Mouse (Mus musculus): ENCODE measurements around the gene Ss18l2. TPM values are rescaled to one million over a fixed set of nuclear protein-coding genes. Genes with fewer than 3 reads are reported as not detected.

Gene Ss18l2
- polyA plus RNA-seq, 1 experiment from 2014 or later: 128 TPM

DNA sequence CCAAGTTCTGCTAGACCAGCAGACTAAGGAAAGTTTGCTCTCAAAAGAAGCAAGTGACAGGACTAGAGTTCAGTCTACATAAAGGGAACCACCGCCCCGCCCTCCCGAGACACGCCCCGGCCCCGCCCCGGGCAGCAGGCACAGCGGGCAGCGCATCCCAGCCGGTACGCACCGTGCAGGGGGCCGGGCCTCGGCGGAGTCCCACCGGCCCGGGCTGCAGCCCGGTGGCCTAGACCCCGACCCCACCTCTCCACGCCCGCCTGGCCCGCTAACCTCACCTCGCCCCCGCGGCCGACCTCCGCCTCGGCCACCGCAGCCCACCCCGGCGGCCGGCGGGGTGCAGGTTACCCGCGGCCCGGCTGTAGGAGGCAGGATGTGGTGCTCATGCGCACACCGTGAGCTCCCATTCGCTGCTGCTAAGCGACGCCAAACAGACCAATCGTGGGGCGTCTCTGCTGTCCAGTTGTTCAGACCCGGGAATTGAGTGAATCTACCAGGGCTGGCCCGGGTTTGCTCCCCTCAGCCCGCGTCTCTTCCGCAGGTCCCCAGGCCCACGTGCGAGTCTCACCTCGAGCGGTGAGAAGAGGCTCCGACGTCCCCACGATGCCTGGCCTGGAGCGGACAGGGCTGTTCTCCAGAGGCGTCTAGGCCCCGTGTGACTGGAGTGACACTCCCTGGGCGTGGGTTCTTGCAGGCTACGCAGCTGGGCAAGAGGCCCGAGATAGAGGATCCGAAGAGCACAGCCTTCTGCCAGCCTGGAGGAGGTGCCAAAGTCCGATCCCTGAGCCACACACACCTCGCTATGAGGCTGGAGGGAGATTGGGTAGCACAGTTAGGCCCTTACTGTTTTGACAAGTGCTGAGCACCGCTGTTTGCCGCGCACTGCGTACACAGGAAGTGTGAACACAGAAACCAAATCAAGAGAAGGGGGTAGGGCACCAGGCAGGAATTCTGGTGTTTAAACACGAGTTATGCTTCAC, 5.2 kb upstream of the Ss18l2 start, which contains the start of gene Sec22c:
Gene Sec22c, minus strand, starts transcription at position 845 of the 980 bp plus-strand sequence.
- under 1% methylated on average over 58 of the region's 69 CpGs for WGBS
- peaks cover 2% of the 10 kb centered on the region; the same call in 1 of the 2 replicates for H3K27me3 ChIP-seq
- no peaks in the 10 kb centered on the region for H3K9me3 ChIP-seq
- ATAC-seq (ENCODE audit: low FRiP score, low read depth): peak; percentile 98
- H3K4me3 ChIP-seq: peak within 1 kb of the TSS; percentile 82
- H3K4me1 ChIP-seq: peaks cover 24% of the 10 kb centered on the region
- peak within 1 kb of the TSS; percentile 80 for H3K9ac ChIP-seq
- H3K36me3 ChIP-seq: no peaks in the 10 kb centered on the region
- peak within 1 kb of the TSS; percentile 93 for H3K4me2 ChIP-seq (replicated peaks)
- H3K27ac ChIP-seq: peak within 1 kb of the TSS; percentile 52; the same call in 1 of the 2 replicates

DNA sequence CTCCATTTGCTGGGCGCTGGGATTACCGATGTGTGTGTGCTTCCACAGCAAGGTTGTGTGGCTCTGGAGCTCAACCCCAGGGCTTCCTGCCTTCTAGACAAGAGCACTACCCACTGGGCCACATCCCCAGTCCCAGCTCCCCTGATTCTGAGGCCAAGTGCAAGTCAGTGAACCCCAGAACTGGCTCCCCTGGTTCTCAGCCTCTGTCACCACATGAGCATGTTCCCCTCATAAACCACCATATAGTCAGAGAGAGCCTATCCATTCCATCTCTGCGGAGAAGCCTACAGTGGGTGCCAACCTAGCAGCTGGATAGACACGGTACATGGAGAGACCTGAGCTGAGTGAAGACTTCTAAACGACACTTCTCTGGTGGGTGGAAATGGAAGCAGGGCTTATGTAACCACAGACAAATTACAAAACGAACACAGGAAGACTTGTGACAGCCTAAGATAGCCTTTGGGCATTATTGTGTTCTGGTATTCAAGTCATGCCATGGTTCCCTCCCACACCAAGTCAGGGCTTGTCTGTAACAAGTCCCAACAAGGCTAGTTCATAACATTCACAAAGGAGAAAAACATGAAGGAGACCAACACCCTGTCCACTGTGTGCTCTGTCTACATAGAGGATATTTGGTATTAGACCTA, 4.0 kb upstream of the Ss18l2 start:
- WGBS: 78% methylated on average over 6 of the region's 6 CpGs
- Histone ChIP-seq H3K36me3 (no peaks in the 10 kb centered on the region), H3K27me3 (peaks cover 2% of the 10 kb centered on the region; the same call in 1 of the 2 replicates), H3K9me3 (no peaks in the 10 kb centered on the region), H3K9ac (no peak overlapping the region), H3K4me3 (no peak overlapping the region), H3K27ac (no peak overlapping the region), H3K4me2 (replicated peaks) (peak overlapping the region; percentile 93; the same call in 1 of the 2 replicates), H3K4me1 (peaks cover 29% of the 10 kb centered on the region)
- ATAC-seq (ENCODE audit: low FRiP score, low read depth): no peak

DNA sequence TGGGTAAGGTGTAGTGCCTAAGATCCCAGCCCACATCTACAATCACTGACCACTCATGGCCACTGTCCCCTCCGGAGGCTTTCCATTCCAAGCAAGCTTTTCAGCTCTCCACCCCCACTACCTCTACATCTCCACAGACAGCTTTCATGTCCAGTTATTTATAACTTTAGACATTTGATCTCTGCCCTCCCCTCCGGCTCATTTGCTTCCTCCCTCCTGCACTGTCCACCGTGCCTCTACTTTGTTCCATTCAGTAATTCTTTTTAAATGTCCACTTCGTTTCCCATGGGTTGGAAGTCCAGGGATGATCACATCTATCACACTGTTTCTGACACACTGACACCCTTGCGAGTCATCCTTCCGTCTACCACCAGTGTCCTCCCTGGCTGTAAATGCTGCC, 2.3 kb upstream of the Ss18l2 start:
- H3K9me3 ChIP-seq: no peaks in the 10 kb centered on the region
- H3K27me3 ChIP-seq: peaks cover 2% of the 10 kb centered on the region; the same call in 1 of the 2 replicates
- no peak overlapping the region for H3K4me2 ChIP-seq (replicated peaks)
- no peak overlapping the region for H3K27ac ChIP-seq
- H3K4me3 ChIP-seq: no peak overlapping the region
- ATAC-seq (ENCODE audit: low FRiP score, low read depth): no peak
- peaks cover 6% of the 10 kb centered on the region for H3K36me3 ChIP-seq
- 49% methylated on average over 6 of the region's 6 CpGs for WGBS
- peaks cover 39% of the 10 kb centered on the region for H3K4me1 ChIP-seq
- H3K9ac ChIP-seq: no peak overlapping the region

DNA sequence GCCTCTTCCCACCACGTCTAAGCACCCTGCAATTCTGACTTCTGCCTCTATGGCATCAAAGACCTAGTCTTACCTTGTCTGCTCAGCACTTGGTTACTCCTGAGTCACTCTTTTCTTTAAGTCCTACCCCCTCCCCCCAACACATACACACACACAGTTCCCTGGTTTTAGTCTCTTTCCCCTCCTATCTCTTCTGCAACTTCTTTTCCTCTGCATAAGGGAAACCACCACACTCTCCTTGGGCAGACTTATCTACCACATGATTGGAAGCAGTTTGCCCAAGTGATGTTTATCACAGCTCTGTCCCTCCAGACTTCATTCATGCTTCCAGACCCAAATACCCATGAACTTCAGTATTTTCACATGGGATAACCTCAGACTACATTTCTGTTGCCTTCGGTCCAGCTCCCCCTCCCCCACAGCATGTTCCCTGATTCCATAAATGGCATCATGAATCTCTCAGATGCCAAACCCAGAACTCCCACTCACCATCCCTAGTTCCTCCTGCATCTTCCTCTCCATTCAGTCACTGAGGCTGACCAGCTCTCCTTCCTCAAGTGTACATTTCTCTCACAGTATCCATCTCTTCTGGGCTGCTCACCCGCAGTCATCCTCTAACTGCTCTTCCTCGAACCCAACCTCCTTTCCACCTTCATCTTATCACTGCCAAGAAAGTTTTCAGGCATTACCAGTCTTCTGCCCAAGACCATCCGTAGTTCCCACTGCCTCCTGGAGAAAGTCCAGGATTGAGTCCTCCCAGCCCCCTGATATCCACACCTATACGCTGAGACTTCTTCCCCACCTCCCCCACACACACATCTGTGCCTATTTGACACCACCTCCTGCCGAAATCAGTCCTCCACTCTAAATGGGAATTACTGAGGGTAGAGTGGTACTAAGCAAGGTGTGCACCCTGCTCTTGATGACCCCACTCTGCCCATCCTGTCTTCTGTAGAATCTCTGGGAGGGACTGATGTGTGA, 1.3 kb upstream of the Ss18l2 start:
- no peak for ATAC-seq (ENCODE audit: low FRiP score, low read depth)
- H3K9me3 ChIP-seq: no peaks in the 10 kb centered on the region
- H3K4me2 ChIP-seq (replicated peaks): no peak overlapping the region
- WGBS: 67% methylated on average over 7 of the region's 7 CpGs
- H3K4me1 ChIP-seq: peaks cover 34% of the 10 kb centered on the region
- H3K4me3 ChIP-seq: no peak overlapping the region
- peaks cover 16% of the 10 kb centered on the region for H3K36me3 ChIP-seq
- no peak overlapping the region for H3K9ac ChIP-seq
- no peak overlapping the region for H3K27ac ChIP-seq
- H3K27me3 ChIP-seq: peaks cover 2% of the 10 kb centered on the region; the same call in 1 of the 2 replicates

DNA sequence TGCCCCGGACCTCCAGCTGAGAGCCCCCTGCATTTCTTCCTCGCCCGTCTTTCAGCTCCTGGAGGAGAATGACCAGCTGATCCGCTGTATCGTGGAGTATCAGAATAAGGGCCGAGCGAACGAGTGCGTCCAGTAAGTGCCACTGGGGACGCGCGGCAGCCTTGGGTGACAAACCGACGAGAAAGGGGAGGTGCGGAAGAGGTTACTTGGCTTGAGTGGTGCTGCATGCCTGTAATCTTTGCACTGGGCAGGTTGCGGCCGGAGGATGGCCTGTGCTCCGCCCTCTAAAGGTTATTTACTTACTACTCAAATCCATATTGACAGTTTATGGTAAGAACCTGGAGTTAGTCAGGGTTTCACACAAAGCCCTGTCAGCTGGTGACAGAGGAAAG, 451 bp downstream of the Ss18l2 start:
- peak; percentile 9; the same call in 1 of the 2 replicates for ATAC-seq (ENCODE audit: low FRiP score, low read depth)

DNA sequence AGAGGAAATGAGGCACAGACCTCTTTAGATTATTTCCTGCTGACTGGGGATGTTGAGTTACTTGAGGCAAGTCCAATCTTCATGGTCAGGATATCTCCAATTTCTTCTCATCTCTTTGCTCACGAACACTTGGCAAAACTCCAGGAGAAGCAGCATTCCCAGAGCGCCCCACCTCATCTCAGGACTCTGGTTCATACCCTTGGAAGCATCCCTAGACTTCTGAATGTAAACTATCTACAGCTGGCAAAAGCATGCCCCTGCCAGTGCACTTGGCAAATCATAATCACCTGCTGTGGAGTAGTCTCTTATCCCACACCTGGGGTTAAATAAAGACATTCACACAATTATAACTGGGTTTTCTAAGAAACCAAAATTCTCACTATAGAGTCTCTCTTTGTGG, 6.9 kb downstream of the Ss18l2 start:
- H3K4me2 ChIP-seq (replicated peaks): no peak overlapping the region
- H3K4me1 ChIP-seq: peaks cover 15% of the 10 kb centered on the region
- H3K36me3 ChIP-seq: peaks cover 17% of the 10 kb centered on the region
- WGBS: 77% methylated on average over 2 of the region's 2 CpGs
- H3K4me3 ChIP-seq: no peak overlapping the region
- no peak overlapping the region for H3K9ac ChIP-seq
- H3K27ac ChIP-seq: no peak overlapping the region
- no peak for ATAC-seq (ENCODE audit: low FRiP score, low read depth)
- H3K9me3 ChIP-seq: no peaks in the 10 kb centered on the region
- no peaks in the 10 kb centered on the region for H3K27me3 ChIP-seq

More for the DNA sequence above, 451 bp downstream of the Ss18l2 start:
- 0% methylated on average over 18 of the region's 18 CpGs for WGBS
- H3K4me1 ChIP-seq: peaks cover 21% of the 10 kb centered on the region
- H3K27me3 ChIP-seq: peaks cover 2% of the 10 kb centered on the region; the same call in 1 of the 2 replicates
- H3K27ac ChIP-seq: peak overlapping the region; percentile 80
- no peaks in the 10 kb centered on the region for H3K9me3 ChIP-seq
- H3K36me3 ChIP-seq: peaks cover 17% of the 10 kb centered on the region
- H3K4me3 ChIP-seq: peak overlapping the region; percentile 78
- peak overlapping the region; percentile 89 for H3K4me2 ChIP-seq (replicated peaks)
- H3K9ac ChIP-seq: peak overlapping the region; percentile 95

DNA sequence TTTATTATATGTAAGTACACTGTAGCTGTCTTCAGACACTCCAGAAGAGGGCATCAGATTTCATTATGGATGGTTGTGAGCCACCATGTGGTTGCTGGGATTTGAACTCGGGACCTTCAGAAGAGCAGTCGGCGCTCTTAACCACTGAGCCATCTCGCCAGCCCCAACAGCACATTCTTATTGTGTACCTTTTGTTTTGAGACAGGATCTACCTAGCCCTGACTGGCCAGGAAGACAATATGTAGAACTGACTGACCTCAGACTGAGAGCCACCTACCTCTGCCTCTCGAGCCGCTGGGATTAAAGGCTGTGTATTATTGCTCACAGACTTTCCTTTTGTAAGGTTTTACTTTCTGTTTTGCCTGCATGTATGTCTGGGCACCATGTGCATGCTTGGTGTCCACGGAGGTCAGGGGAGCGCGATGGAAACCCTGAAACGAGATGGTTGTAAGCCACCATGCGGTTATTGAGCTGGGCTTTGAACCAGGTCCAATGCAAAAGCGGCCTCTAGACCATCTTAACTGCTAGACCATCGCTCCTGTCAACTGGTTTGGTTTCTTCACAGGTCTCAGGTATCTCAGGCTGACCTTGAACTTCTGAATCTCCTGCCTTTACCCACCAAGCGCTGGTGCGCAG, 8.1 kb downstream of the Ss18l2 start:
- H3K4me3 ChIP-seq: peak overlapping the region; percentile 88
- no peaks in the 10 kb centered on the region for H3K27me3 ChIP-seq
- ATAC-seq (ENCODE audit: low FRiP score, low read depth): no peak
- 71% methylated on average over 15 of the region's 15 CpGs for WGBS
- H3K4me1 ChIP-seq: peaks cover 15% of the 10 kb centered on the region
- peak overlapping the region; percentile 94 for H3K27ac ChIP-seq
- peak overlapping the region; percentile 73 for H3K9ac ChIP-seq
- H3K9me3 ChIP-seq: no peaks in the 10 kb centered on the region
- peak overlapping the region; percentile 70 for H3K4me2 ChIP-seq (replicated peaks)
- H3K36me3 ChIP-seq: peaks cover 7% of the 10 kb centered on the region

DNA sequence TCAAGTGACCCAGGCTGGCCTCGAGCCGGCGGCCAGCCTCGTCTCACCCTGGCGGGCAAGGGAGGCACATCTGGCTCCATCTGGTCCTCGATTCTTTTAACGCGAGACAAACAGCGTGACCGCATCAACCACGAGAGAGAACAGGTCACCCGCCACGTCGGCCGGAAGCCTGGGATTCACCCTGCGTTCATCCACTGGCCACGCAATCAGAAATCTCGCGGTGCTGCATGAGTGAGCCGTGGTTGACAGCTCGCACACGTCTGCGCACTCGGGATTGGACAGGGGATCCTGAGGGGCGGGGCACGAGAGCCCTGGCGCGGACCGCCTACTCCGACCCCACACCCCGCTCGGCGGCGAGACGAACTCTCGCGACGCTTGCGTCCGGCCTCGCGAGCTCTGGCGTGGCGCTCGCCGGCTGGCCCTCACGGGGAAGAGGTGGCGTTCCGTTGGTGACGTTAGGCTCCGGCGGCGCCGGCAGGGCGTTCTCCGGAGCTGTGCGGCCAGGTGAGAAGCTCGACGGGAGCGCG, 8.7 kb downstream of the Ss18l2 start, which contains the start of gene Nktr:
Gene Nktr, plus strand, starts transcription at position 378 of the 527 bp plus-strand sequence.
- Histone ChIP-seq H3K9ac (peak within 1 kb of the TSS; percentile 94), H3K4me2 (replicated peaks) (peak within 1 kb of the TSS; percentile 86), H3K4me3 (peak within 1 kb of the TSS; percentile 88), H3K27ac (peak within 1 kb of the TSS; percentile 94), H3K27me3 (no peaks in the 10 kb centered on the region), H3K4me1 (peaks cover 16% of the 10 kb centered on the region), H3K36me3 (peaks cover under 1% of the 10 kb centered on the region; the same call in 1 of the 2 replicates), H3K9me3 (no peaks in the 10 kb centered on the region)
- under 1% methylated on average over 54 of the region's 61 CpGs for WGBS
- peak; percentile 100 for ATAC-seq (ENCODE audit: low FRiP score, low read depth)

DNA sequence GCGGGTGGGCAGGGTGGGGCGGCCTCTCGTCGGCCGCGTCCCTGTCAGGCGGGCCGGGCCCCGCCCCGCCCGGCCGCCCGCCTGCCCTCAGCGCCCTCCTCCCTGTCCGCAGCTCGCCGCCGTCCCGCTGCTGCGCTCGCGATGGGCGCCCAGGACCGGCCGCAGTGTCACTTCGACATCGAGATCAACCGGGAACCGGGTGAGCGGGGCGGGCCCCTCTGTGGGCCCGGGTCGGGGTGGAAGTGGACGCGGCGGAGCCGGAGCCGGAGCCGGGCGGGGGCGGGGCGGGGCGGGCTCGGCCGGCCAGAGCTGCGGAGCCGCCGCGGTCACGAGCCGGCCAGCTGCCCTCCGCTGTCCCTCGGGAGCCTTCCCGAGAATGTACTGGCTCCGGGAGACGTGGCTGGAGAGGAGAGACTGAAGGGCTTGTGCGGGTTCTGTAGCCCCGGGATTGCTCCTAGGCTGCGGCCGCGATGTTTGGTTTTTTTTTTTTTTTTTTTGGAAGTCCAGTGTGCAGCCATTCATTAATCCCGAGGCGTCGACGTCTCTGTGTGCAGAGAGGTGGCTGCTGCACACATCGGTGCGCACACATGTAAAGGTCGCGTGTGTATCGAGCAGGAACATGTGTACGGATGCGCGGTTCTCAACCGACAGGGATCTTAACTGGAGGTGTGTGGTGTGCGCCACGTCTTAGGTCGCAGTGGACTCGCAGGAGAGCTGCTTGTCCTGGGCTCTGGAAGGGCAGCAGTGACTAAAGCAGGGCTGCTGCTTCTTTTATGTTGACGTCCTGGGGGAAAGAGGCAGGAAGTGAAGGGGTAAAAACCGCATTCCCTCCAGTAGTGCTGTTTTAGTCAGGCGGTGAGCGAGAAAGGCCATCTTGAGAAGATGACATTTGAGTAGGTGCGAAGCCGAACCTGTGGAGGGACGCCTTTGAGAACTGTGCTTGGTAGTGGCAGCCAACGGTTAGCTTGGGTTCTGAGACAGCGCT, 9.5 kb downstream of the Ss18l2 start:
- Histone ChIP-seq H3K27ac (peak overlapping the region; percentile 94), H3K4me1 (peaks cover 16% of the 10 kb centered on the region), H3K36me3 (no peaks in the 10 kb centered on the region), H3K9me3 (no peaks in the 10 kb centered on the region), H3K9ac (peak overlapping the region; percentile 94), H3K4me3 (peak overlapping the region; percentile 88), H3K4me2 (replicated peaks) (peak overlapping the region; percentile 86), H3K27me3 (no peaks in the 10 kb centered on the region)
- ATAC-seq (ENCODE audit: low FRiP score, low read depth): peak; percentile 10
- WGBS: under 1% methylated on average over 75 of the region's 87 CpGs

DNA sequence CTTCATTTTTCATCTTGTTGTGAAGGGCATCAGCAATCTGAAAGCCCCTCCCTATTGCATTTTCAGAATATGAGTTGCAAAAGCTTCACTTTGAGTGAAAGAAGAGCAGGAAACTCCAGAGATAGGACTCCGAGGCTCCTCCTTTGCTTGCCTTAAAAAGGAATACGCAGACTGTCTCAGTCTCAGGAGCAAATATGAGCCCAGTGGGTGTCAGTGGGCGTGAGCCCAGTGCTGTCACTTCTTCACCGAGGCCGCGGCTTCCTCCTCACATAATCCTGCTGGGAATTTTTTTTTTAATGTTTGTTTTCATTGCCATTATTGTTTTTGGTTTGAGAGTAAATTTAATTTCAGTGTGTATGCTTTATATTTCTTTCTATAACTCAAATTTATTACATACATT, 30.4 kb downstream of the Ss18l2 start:
- H3K9me3 ChIP-seq: no peaks in the 10 kb centered on the region
- no peaks in the 10 kb centered on the region for H3K27me3 ChIP-seq
- no peak overlapping the region for H3K27ac ChIP-seq
- H3K4me2 ChIP-seq (replicated peaks): no peak overlapping the region
- no peak for ATAC-seq (ENCODE audit: low FRiP score, low read depth)
- no peak overlapping the region for H3K9ac ChIP-seq
- no peak overlapping the region for H3K4me3 ChIP-seq
- peaks cover 53% of the 10 kb centered on the region for H3K36me3 ChIP-seq
- 93% methylated on average over 6 of the region's 6 CpGs for WGBS
- no peaks in the 10 kb centered on the region for H3K4me1 ChIP-seq

All from limb, embryonic 13.5 days (tissue).